Mouse (Mus musculus) intestine, postnatal 0 days (tissue): ENCODE results near the gene Egflam. TPM values are rescaled to one million over a fixed set of nuclear protein-coding genes. Genes with fewer than 3 reads are reported as not detected.

ENCODE experiments used
- ATAC-seq: fragments of 200-750 bp; cut with Nextera tagmentation; 2 replicates; pipeline ENCODE4 v1.8.0; 2017; ENCODE audit warnings: mild to moderate bottlenecking, moderate TSS enrichment, moderate library complexity
- H3K27ac ChIP-seq: fragments of 300-500 bp; sonication (generic); 2 replicates; pipeline ENCODE4 v1.5.1; 2014; ENCODE audit warnings: mild to moderate bottlenecking, low read depth, low read length, moderate library complexity
- H3K27me3 ChIP-seq: fragments of 300-500 bp; sonication (generic); replicated peaks from 2 replicates; pipeline ENCODE4 v1.6.1; 2014; ENCODE audit warnings: low read length, mixed read lengths; ENCODE audit not compliant: control insufficient read depth, insufficient read depth
- H3K36me3 ChIP-seq: fragments of 300-500 bp; sonication (generic); 2 replicates; pipeline ENCODE4 v1.6.1; 2014; ENCODE audit warnings: mild to moderate bottlenecking, moderate library complexity; ENCODE audit not compliant: control insufficient read depth, insufficient read depth
- H3K4me1 ChIP-seq: fragments of 300-500 bp; sonication (generic); replicated peaks from 2 replicates; pipeline ENCODE4 v1.6.1; 2014; ENCODE audit warnings: antibody characterized with exemption, low read length, mixed read lengths; ENCODE audit not compliant: control insufficient read depth, insufficient read depth
- H3K4me2 ChIP-seq: fragments of 300-500 bp; sonication (generic); replicated peaks from 2 replicates; pipeline ENCODE4 v1.6.1; 2014; ENCODE audit warnings: low read depth, mild to moderate bottlenecking, moderate library complexity
- H3K4me3 ChIP-seq: fragments of 300-500 bp; sonication (generic); 2 replicates; pipeline ENCODE4 v1.5.1; 2014; ENCODE audit warnings: low read depth, low read length
- H3K9ac ChIP-seq: fragments of 300-500 bp; sonication (generic); 2 replicates; pipeline ENCODE4 v1.6.1; 2014; ENCODE audit warnings: mild to moderate bottlenecking, low read depth, low read length
- H3K9me3 ChIP-seq: fragments of 300-500 bp; sonication (generic); 2 replicates; pipeline ENCODE4 v1.6.1; 2016; ENCODE audit warnings: mixed run types; ENCODE audit not compliant: control insufficient read depth
- CTCF ChIP-seq: sonication (generic); IDR thresholded peaks from 2 replicates; pipeline ENCODE4 v1.5.1; 2016; ENCODE audit warnings: low read depth, mild to moderate bottlenecking, control low read depth, antibody characterized with exemption, moderate library complexity
- WGBS: fragments of 180-500 bp; shearing (Covaris S2); extraction: QIAGEN DNeasy Blood & Tissue Kit; methylation state at CpG from one replicate; pipeline ENCODE4 v1.1.7; 2014; 5-methylcytosine and 5-hydroxymethylcytosine counted together
- polyA plus RNA-seq: library from polyadenylated mRNA; unstranded; fragments of >200 nt; fragmentation: Nextera tagmentation; extraction: Ambion mirVana; gene quantifications from 2 replicates; pipeline ENCODE4 v1.2.1, GENCODE M21; 2015

The Egflam gene
- polyA plus RNA-seq, 1 experiment from 2014 or later: 5.2 TPM

GRCm38 (mm10) chr15:7216581-7217272 lies 181.5 kb downstream of the Egflam start:
- H3K4me2 ChIP-seq: no peak overlapping the region
- H3K27ac ChIP-seq: no peak overlapping the region
- WGBS: 73% methylated on average over 9 of the region's 9 CpGs
- H3K9ac ChIP-seq: no peak overlapping the region
- no peak for TF ChIP-seq CTCF
- H3K4me3 ChIP-seq: no peak overlapping the region
- no peaks in the 10 kb centered on the region for H3K36me3 ChIP-seq
- H3K4me1 ChIP-seq: no peaks in the 10 kb centered on the region
- H3K9me3 ChIP-seq: no peaks in the 10 kb centered on the region
- ATAC-seq: no peak
- H3K27me3 ChIP-seq: no peaks in the 10 kb centered on the region

DNA sequence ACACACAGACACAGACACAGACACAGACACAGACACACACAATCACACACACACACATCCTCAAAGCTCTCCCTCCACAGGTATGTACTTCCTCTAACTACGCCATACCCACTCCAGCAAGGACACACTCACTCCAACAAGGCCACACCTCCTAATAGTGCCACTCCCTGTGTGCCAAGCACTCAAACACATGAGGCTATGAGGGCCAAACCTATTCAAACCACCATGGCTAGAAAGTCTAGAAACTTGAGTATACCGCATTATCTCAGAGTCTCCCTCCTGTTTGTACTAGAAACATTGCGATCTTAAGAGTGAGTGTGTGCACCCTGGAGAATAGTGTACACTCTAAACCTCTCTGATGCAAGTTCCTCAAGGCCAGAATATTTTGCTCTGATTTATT lies 182.3 kb downstream of the Egflam start:
- no peak overlapping the region for H3K9ac ChIP-seq
- H3K4me3 ChIP-seq: no peak overlapping the region
- H3K4me2 ChIP-seq: no peak overlapping the region
- TF ChIP-seq CTCF: no peak
- WGBS: 84% methylated on average over 3 of the region's 3 CpGs
- H3K36me3 ChIP-seq: no peaks in the 10 kb centered on the region
- no peak for ATAC-seq
- no peaks in the 10 kb centered on the region for H3K9me3 ChIP-seq
- no peaks in the 10 kb centered on the region for H3K4me1 ChIP-seq
- no peak overlapping the region for H3K27ac ChIP-seq
- H3K27me3 ChIP-seq: no peaks in the 10 kb centered on the region

- no peak overlapping the region for H3K9ac ChIP-seq
- H3K27me3 ChIP-seq: no peaks in the 10 kb centered on the region
- no peaks in the 10 kb centered on the region for H3K9me3 ChIP-seq
- H3K4me3 ChIP-seq: no peak overlapping the region
- H3K36me3 ChIP-seq: no peaks in the 10 kb centered on the region
- no peak for TF ChIP-seq CTCF
- H3K4me1 ChIP-seq: no peaks in the 10 kb centered on the region
- WGBS: 10% methylated on average over 1 of the region's 1 CpGs
- no peak overlapping the region for H3K4me2 ChIP-seq
- ATAC-seq: no peak; the same call in 1 of the 2 replicates
- H3K27ac ChIP-seq: no peak overlapping the region
Observed at GRCm38 (mm10) chr15:7213683-7214082, 184.5 kb downstream of the Egflam start.

GRCm38 (mm10) chr15:7208180-7208579 lies 190.0 kb downstream of the Egflam start:
- Histone ChIP-seq H3K4me2 (no peak overlapping the region), H3K27me3 (no peaks in the 10 kb centered on the region), H3K27ac (no peak overlapping the region), H3K4me1 (0 out of 2 replicates have a peak, but pooled peaks cover 3% of the 10 kb centered on the region), H3K9me3 (no peaks in the 10 kb centered on the region), H3K9ac (no peak overlapping the region), H3K4me3 (no peak overlapping the region), H3K36me3 (no peaks in the 10 kb centered on the region)
- no peak for ATAC-seq
- 77% methylated on average over 9 of the region's 9 CpGs for WGBS
- no peak for TF ChIP-seq CTCF

GRCm38 (mm10) chr15:7207292-7207691 lies 190.9 kb downstream of the Egflam start:
- Histone ChIP-seq H3K4me1 (0 out of 2 replicates have a peak, but pooled peaks cover 3% of the 10 kb centered on the region), H3K4me3 (no peak overlapping the region), H3K9ac (no peak overlapping the region), H3K4me2 (no peak overlapping the region), H3K9me3 (no peaks in the 10 kb centered on the region), H3K27ac (no peak overlapping the region), H3K36me3 (no peaks in the 10 kb centered on the region), H3K27me3 (no peaks in the 10 kb centered on the region)
- ATAC-seq: peak; percentile 51; the same call in 1 of the 2 replicates
- WGBS: 51% methylated on average over 7 of the region's 7 CpGs
- TF ChIP-seq CTCF: no peak

- Histone ChIP-seq H3K9ac (no peak overlapping the region), H3K27ac (no peak overlapping the region), H3K9me3 (no peaks in the 10 kb centered on the region), H3K27me3 (no peaks in the 10 kb centered on the region), H3K4me3 (no peak overlapping the region), H3K4me2 (no peak overlapping the region), H3K4me1 (0 out of 2 replicates have a peak, but pooled peaks cover 3% of the 10 kb centered on the region), H3K36me3 (no peaks in the 10 kb centered on the region)
- no peak for ATAC-seq
- TF ChIP-seq CTCF: no peak
- WGBS: 58% methylated on average over 5 of the region's 5 CpGs
Observed at GRCm38 (mm10) chr15:7206110-7206509, 192.1 kb downstream of the Egflam start.
